Mouse (Mus musculus) heart, embryonic 15.5 days (tissue): ENCODE data around the gene Bet1l. TPM values are rescaled to one million over a fixed set of nuclear protein-coding genes. Genes with fewer than 3 reads are reported as not detected.
A peak's percentile ranks its signal among the peaks of the same experiment; 100 is the strongest.
"Not testable (repeated sequence)": the region's sequence is repeated elsewhere in the genome, so short reads cannot be mapped to it uniquely, and the experiment has no call there.

Experiments
- ATAC-seq: fragments of 200-750 bp; cut with Nextera tagmentation; replicated peaks from 2 replicates; pipeline ENCODE4 v1.8.0; 2017; ENCODE audit warnings: low read depth, moderate TSS enrichment; ENCODE audit not compliant: insufficient number of reproducible peaks, insufficient read depth, low FRiP score
- H3K27ac ChIP-seq: fragments of 300-500 bp; sonication (generic); 2 replicates; pipeline ENCODE4 v1.5.1; 2015; ENCODE audit warnings: mild to moderate bottlenecking, inconsistent platforms
- H3K27me3 ChIP-seq: fragments of 300-500 bp; sonication (generic); 2 replicates; pipeline ENCODE4 v1.6.1; 2015; ENCODE audit warnings: inconsistent platforms
- H3K36me3 ChIP-seq: fragments of 300-500 bp; sonication (generic); 2 replicates; pipeline ENCODE4 v1.6.1; 2015; ENCODE audit warnings: mild to moderate bottlenecking, inconsistent platforms
- H3K4me1 ChIP-seq: fragments of 300-500 bp; sonication (generic); replicated peaks from 2 replicates; pipeline ENCODE4 v1.6.1; 2015; ENCODE audit warnings: inconsistent platforms
- H3K4me2 ChIP-seq: fragments of 300-500 bp; sonication (generic); 2 replicates; pipeline ENCODE4 v1.6.1; 2015; ENCODE audit warnings: inconsistent platforms, mild to moderate bottlenecking, moderate library complexity
- H3K4me3 ChIP-seq: fragments of 300-500 bp; sonication (generic); 2 replicates; pipeline ENCODE4 v1.5.1; 2015; ENCODE audit warnings: mild to moderate bottlenecking, inconsistent platforms
- H3K9ac ChIP-seq: fragments of 300-500 bp; sonication (generic); 2 replicates; pipeline ENCODE4 v1.6.1; 2015; ENCODE audit warnings: mild to moderate bottlenecking, inconsistent platforms
- H3K9me3 ChIP-seq: fragments of 300-500 bp; sonication (generic); replicated peaks from 2 replicates; pipeline ENCODE4 v1.6.1; 2016; ENCODE audit warnings: inconsistent platforms
- WGBS: fragments of 180-500 bp; shearing (Covaris S2); methylation state at CpG from one replicate; pipeline ENCODE4 v1.1.7; 2015; ENCODE audit warnings: mixed read lengths; 5-methylcytosine and 5-hydroxymethylcytosine counted together
- polyA plus RNA-seq: library from polyadenylated mRNA; unstranded; fragments of >200 nt; fragmentation: Nextera tagmentation; extraction: Ambion mirVana; gene quantifications from 2 replicates; pipeline ENCODE4 v1.2.1, GENCODE M21; 2015

The Bet1l gene
- 30.2 and 31.9 TPM in 2 replicates for polyA plus RNA-seq

DNA sequence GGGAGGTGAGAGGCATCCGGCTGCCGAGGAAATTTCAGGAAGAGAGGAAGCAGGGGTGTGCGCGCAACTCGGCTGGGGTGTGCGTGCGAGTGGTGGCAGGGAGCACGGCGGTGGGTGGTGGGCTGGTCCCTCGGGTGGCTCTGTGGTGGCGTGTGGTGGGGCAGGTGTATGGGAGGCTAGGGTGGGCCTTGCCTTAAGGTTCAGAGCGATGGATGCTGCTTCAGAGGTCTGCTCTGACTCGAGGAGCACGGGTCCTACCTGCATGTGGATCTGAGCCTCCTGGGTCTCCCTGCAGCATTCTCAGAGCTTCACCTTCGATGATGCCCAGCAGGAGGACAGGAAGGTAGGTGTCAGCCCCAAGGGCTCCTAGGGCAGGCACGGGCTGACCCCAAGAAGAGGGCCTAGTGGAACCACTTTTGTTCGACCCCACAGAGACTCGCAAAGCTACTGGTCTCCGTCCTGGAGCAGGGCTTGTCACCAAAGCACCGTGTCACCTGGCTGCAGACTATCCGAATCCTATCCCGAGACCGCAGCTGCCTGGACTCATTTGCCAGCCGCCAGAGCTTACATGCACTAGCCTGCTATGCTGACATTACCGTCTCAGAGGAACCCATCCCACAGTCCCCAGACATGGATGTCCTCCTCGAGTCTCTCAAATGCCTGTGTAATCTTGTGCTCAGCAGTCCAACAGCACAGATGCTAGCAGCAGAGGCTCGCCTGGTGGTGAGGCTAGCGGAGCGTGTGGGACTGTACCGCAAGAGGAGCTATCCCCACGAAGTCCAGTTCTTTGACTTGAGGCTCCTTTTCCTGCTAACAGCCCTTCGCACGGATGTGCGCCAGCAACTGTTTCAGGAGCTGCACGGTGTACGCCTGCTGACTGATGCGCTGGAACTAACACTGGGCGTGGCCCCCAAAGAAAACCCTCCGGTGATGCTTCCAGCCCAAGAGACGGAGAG, at the start of gene Bet1l:
Bet1l (minus strand) TSS at position 28 of the 956 bp plus-strand sequence.
- Histone ChIP-seq H3K9ac (peak within 1 kb of the TSS; percentile 95), H3K36me3 (peaks cover 55% of the 10 kb centered on the region), H3K27me3 (no peaks in the 10 kb centered on the region), H3K9me3 (no peaks in the 10 kb centered on the region), H3K4me2 (peak within 1 kb of the TSS; percentile 95), H3K4me1 (peaks cover 32% of the 10 kb centered on the region), H3K27ac (peak within 1 kb of the TSS; percentile 95), H3K4me3 (peak within 1 kb of the TSS; percentile 97)
- WGBS, result 28% methylated on average over 40 of the region's 40 CpGs
- ATAC-seq, result 0 out of 2 replicates have a peak, but pooled peaks have one; percentile 4

DNA sequence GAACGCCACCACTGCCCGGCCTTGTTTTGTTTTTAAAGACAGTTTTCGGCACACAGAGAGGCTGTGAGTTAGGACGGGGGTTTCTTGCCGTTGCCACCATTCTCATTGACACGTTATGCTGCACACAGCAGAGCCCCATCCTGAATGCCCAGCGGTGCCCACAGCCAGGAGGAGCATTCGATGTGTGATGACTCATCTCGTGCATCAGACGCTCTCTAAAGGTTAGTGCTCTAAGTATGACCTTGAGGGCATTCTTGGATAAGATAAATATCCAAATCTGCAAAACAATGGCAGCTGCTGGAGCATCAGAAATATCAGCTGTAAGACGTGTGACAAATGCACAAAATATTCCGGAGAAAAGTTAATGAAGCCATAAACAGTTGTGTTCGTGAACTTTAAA, 49.8 kb upstream of the Bet1l start:
- no peak overlapping the region for H3K9ac ChIP-seq
- peaks cover 4% of the 10 kb centered on the region; the same call in 1 of the 2 replicates for H3K4me1 ChIP-seq
- H3K4me3 ChIP-seq, result no peak overlapping the region
- no peak overlapping the region for H3K4me2 ChIP-seq
- ATAC-seq, result no peak
- 68% methylated on average over 13 of the region's 13 CpGs for WGBS
- no peaks in the 10 kb centered on the region for H3K9me3 ChIP-seq
- H3K36me3 ChIP-seq, result no peaks in the 10 kb centered on the region
- no peaks in the 10 kb centered on the region for H3K27me3 ChIP-seq
- H3K27ac ChIP-seq, result no peak overlapping the region

DNA sequence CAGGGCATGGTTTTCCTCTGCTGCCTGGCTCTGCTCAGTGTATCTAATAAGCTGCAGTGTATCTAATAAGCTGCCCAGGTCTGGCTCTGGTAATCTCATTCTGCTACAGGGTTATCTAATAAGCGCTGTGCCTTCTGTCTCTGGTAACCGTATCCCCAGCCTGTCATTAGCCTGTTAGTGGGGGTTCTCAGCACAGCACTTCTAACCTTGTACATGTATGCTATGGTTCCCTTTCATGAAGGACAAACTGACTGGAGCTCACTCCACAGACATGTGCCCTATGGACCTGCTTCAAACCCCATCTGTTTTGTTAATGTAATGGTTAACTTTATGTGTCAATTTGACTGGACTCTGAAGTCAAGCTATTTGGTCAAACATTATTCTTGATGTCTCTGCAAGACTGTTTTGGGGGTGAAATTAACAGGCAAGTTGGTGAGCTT, 48.3 kb upstream of the Bet1l start:
- Histone ChIP-seq H3K4me1 (peaks cover 13% of the 10 kb centered on the region), H3K27me3 (no peaks in the 10 kb centered on the region), H3K4me3 (no peak overlapping the region), H3K36me3 (no peaks in the 10 kb centered on the region), H3K9ac (no peak overlapping the region), H3K27ac (no peak overlapping the region), H3K4me2 (no peak overlapping the region), H3K9me3 (no peaks in the 10 kb centered on the region)
- ATAC-seq, result no peak
- WGBS, result 49% methylated on average over 2 of the region's 2 CpGs

DNA sequence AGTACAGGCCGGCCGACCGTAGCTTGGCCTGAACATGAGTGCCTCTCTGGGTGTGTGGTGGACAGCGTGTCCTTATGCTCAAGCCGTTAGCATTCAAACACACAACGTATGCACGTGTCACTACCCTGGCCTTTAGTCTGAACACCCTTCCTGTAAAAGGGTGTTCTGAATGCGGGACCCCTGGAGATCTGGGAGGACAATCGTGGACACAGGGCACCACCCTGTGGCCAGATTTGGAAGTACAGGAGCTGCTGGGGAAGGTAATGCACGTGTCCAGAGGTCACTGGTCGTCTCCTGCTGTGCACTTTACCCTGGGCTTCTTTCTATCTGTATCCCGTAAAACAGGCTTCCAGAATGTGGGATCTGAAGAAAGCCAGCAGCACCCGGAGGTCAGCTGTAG, 45.8 kb upstream of the Bet1l start:
- H3K9ac ChIP-seq, result no peak overlapping the region
- H3K4me2 ChIP-seq, result no peak overlapping the region
- H3K27me3 ChIP-seq, result no peaks in the 10 kb centered on the region
- H3K4me3 ChIP-seq, result no peak overlapping the region
- peaks cover 9% of the 10 kb centered on the region for H3K36me3 ChIP-seq
- H3K9me3 ChIP-seq, result no peaks in the 10 kb centered on the region
- 26% methylated on average over 13 of the region's 13 CpGs for WGBS
- H3K27ac ChIP-seq, result no peak overlapping the region
- no peak for ATAC-seq
- H3K4me1 ChIP-seq, result peaks cover 23% of the 10 kb centered on the region

DNA sequence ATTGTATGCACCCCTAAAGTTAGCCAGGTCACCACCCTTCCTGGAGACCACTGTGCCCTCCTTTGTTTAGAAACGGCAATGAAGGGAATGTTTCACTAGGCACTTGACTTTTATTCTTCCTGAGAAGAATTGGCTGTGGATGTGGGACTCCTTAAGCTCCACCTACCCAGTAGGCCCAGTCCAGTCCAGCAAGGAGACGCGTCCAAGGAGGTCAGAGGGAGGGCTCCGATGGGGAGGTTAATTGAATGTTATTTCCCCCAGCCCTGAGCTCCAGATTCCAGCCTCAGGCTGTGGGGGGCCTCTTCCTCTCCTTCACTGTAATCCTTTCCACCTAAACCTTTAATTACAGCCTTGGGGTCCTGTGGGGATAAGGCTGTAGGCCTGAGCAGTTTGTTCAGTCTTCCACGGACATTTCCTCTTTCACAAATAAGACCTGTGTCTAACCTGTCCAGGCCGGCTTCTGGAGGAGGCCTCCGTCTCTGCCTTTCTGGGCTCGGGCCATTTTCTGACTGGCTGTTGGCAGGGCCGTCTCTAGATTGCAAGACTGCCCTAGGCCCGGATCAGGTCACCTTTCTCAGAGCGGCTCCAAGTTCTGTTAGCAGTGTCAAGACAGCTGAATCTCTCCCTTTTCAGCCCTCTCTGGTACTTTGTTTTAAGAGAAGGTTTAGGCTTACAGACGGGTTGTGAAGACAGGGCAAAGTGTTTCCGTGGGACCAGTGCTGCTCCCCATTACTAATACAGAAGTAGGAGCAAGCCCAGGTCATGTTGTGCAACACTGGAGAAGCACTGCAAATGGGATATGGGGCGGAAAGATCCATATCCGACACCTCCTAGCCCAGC, 44.9 kb upstream of the Bet1l start:
- 83% methylated on average over 15 of the region's 15 CpGs for WGBS
- H3K9me3 ChIP-seq, result no peaks in the 10 kb centered on the region
- H3K4me2 ChIP-seq, result no peak overlapping the region
- no peak overlapping the region for H3K4me3 ChIP-seq
- peaks cover 19% of the 10 kb centered on the region for H3K36me3 ChIP-seq
- H3K4me1 ChIP-seq, result peaks cover 23% of the 10 kb centered on the region
- ATAC-seq, result no peak
- H3K27ac ChIP-seq, result no peak overlapping the region
- no peak overlapping the region for H3K9ac ChIP-seq
- H3K27me3 ChIP-seq, result no peaks in the 10 kb centered on the region

DNA sequence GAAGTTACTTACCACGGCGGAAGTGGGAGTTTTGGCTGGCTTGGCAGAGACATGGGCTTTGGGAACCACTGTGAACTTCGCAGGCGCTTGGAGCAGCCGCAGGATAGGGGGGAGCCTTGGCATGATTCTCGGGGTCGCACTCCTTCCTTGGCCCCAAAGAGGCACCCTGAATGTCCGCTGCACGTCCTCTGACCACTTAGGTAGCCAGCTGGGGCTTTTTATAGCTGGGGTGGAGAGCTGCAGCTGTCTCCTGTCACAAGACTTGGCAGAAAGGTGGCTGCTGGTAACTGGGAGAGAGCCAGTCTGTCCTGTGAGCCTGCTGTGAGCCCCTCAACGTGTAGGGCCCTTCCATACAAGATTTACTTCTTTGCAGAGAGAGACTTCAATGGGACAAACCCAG, 42.8 kb upstream of the Bet1l start, which contains the start of gene Cox8b:
Cox8b (minus strand) TSS at position 227 of the 400 bp plus-strand sequence.
- H3K36me3 ChIP-seq, result peaks cover 34% of the 10 kb centered on the region
- H3K4me3 ChIP-seq, result peak within 1 kb of the TSS; percentile 45
- H3K9ac ChIP-seq, result peak within 1 kb of the TSS; percentile 57
- peaks cover 23% of the 10 kb centered on the region for H3K4me1 ChIP-seq
- ATAC-seq, result no peak; the same call in 1 of the 2 replicates
- H3K4me2 ChIP-seq, result peak within 1 kb of the TSS; percentile 63
- no peaks in the 10 kb centered on the region for H3K9me3 ChIP-seq
- peak within 1 kb of the TSS; percentile 85 for H3K27ac ChIP-seq
- 40% methylated on average over 10 of the region's 10 CpGs for whole genome bisulfite sequencing
- no peaks in the 10 kb centered on the region for H3K27me3 ChIP-seq

DNA sequence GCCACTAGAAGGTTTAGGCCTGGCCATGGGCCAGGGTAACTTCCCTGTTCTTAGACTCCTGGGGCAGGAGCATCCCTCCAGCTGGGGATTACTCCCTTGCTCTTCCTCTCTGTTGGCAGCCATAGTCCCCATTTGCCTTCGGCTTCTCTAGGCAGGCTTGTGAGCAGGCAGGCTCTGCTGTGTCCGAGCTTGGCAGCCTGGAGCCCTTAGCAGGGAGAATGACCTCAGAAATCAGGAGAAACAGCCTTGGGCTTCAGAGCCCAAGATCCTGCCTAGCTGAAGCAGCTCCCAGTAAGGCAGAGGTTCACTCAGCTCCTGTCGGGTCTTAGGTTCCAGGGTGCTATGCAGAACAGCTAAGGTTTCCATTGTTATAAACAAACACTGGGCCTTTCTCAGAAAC, 41.7 kb upstream of the Bet1l start:
- ATAC-seq, result no peak
- H3K4me1 ChIP-seq, result peaks cover 23% of the 10 kb centered on the region
- H3K27ac ChIP-seq, result peak overlapping the region; percentile 85
- H3K4me2 ChIP-seq, result peak overlapping the region; percentile 63
- H3K27me3 ChIP-seq, result no peaks in the 10 kb centered on the region
- WGBS, result 79% methylated on average over 3 of the region's 3 CpGs
- H3K36me3 ChIP-seq, result peaks cover 42% of the 10 kb centered on the region
- peak overlapping the region; percentile 57; the same call in 1 of the 2 replicates for H3K9ac ChIP-seq
- H3K4me3 ChIP-seq, result peak overlapping the region; percentile 45
- H3K9me3 ChIP-seq, result no peaks in the 10 kb centered on the region

DNA sequence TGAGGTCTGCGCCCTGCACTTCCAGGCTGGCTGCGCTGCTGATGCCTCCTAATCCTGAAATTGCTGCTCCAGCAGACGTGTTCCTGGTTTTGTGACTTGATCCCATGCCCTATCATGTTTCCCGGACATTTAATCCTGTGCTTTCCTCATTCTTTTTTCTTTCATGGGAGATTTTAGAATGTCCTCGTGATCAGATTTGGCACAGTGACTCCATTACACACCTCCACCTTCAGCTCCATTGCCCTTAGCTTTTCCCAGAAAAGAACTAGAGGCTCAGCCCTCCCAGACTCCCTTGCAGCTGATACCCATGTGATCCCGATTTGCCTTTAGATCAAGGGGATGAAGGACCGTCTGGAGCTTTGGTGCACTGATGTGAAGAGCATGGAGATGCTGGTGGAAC, 40.5 kb upstream of the Bet1l start:
- no peak for ATAC-seq
- no peak overlapping the region for H3K4me2 ChIP-seq
- H3K27ac ChIP-seq, result no peak overlapping the region
- H3K9ac ChIP-seq, result no peak overlapping the region
- peaks cover 23% of the 10 kb centered on the region for H3K4me1 ChIP-seq
- peaks cover 50% of the 10 kb centered on the region for H3K36me3 ChIP-seq
- H3K9me3 ChIP-seq, result no peaks in the 10 kb centered on the region
- WGBS, result 78% methylated on average over 7 of the region's 7 CpGs
- no peak overlapping the region for H3K4me3 ChIP-seq
- H3K27me3 ChIP-seq, result no peaks in the 10 kb centered on the region

DNA sequence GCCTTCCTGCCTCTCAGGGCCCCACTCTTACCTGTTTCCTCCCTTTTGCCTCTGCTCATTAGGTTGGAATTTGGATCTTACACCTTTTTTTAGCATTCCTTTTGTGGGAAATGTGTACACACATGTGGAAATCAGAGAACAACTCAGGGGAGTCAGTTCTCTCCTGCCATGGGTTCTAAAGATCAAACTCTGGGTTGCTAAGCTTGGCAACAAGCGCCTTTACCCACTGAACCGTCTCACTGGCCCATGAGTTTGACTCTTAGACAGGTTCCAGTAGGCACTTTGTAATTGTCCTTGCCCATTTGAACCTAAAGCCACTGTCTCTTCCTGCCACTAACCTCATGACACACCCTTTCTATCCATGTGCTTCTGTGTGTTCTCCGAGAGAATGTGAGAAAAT, 37.2 kb upstream of the Bet1l start:
- peaks cover 7% of the 10 kb centered on the region for H3K4me1 ChIP-seq
- no peak overlapping the region for H3K4me3 ChIP-seq
- no peaks in the 10 kb centered on the region for H3K27me3 ChIP-seq
- no peaks in the 10 kb centered on the region for H3K9me3 ChIP-seq
- H3K36me3 ChIP-seq, result peaks cover 68% of the 10 kb centered on the region
- 89% methylated on average over 3 of the region's 3 CpGs for WGBS
- H3K4me2 ChIP-seq, result no peak overlapping the region
- no peak for ATAC-seq
- no peak overlapping the region for H3K9ac ChIP-seq
- H3K27ac ChIP-seq, result no peak overlapping the region

DNA sequence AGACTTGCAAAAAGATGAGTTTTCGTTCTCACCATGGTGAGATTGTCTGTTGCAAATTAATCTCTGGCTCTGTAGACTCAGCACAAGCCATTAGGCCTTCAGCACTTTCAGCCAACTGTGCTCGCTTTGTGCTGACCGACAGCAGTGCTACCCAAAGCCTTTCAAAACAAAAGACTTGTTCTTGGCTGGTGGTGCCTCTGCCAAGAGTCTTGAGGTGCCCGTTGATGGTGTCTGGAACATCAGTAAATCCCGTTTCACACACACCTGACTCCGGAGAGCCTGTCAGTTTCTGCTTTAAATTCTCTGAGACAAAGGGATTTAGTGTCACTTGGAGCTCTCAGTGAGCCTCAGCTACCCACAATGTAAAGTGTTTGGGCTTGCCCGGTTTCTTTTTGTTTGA, 36.7 kb upstream of the Bet1l start:
- Histone ChIP-seq H3K4me1 (peaks cover 1% of the 10 kb centered on the region; the same call in 1 of the 2 replicates), H3K4me2 (no peak overlapping the region), H3K4me3 (no peak overlapping the region), H3K9ac (no peak overlapping the region), H3K36me3 (peaks cover 73% of the 10 kb centered on the region), H3K9me3 (no peaks in the 10 kb centered on the region), H3K27ac (no peak overlapping the region), H3K27me3 (no peaks in the 10 kb centered on the region)
- ATAC-seq, result no peak
- WGBS, result 93% methylated on average over 7 of the region's 7 CpGs

DNA sequence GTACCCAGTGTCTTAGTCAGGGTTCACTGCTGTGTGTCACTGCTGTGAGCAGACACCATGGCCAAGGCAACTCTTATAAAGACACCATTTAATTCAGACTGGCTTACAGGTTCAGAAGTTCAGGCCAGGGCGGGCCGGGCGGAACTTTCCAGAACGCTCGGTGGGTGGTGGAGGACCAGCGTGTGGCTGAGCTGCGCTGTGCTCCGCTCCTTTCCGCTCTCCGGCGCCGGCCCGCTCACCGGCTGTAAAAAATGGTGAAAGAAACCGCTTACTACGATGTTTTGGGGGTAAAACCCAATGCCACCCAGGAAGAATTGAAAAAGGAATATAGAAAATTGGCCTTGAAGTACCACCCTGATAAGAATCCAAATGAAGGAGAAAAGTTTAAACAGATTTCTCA, 33.3 kb upstream of the Bet1l start:
- not testable (repeated sequence) for ATAC-seq, H3K4me2 ChIP-seq, H3K4me1 ChIP-seq, H3K27ac ChIP-seq, H3K9me3 ChIP-seq, H3K27me3 ChIP-seq, H3K9ac ChIP-seq, H3K4me3 ChIP-seq
- H3K36me3 ChIP-seq, result peaks cover 72% of the 10 kb centered on the region
- WGBS, result 92% methylated on average over 16 of the region's 16 CpGs
